Mouse (Mus musculus): ENCODE data around the gene Vmn2r41.
"Not testable (repeated sequence)": the region's sequence is repeated elsewhere in the genome, so short reads cannot be mapped to it uniquely, and the experiment has no call there.

GRCm38 (mm10) chr7:8161554-8161953, at the start of gene Vmn2r41:
- TF ChIP-seq POLR2A (IDR thresholded peaks at IDR 0.05; ENCODE audit: low read depth, low read length); CTCF (IDR thresholded peaks at IDR 0.05; ENCODE audit: borderline replicate concordance, insufficient read depth, low read length): not testable (repeated sequence)

Data from embryonic fibroblast, embryonic 13.5 days (primary cell).